Mouse (Mus musculus): ENCODE measurements at regions not wholly inside any gene's neighbourhood (a gene's known extent, or its start where the extent isn't known, plus 50 kb on each side); places are given as distances from the start of the nearest gene placed in this dataset.
A peak's percentile ranks its signal among the peaks of the same experiment; 100 is the strongest.

DNA sequence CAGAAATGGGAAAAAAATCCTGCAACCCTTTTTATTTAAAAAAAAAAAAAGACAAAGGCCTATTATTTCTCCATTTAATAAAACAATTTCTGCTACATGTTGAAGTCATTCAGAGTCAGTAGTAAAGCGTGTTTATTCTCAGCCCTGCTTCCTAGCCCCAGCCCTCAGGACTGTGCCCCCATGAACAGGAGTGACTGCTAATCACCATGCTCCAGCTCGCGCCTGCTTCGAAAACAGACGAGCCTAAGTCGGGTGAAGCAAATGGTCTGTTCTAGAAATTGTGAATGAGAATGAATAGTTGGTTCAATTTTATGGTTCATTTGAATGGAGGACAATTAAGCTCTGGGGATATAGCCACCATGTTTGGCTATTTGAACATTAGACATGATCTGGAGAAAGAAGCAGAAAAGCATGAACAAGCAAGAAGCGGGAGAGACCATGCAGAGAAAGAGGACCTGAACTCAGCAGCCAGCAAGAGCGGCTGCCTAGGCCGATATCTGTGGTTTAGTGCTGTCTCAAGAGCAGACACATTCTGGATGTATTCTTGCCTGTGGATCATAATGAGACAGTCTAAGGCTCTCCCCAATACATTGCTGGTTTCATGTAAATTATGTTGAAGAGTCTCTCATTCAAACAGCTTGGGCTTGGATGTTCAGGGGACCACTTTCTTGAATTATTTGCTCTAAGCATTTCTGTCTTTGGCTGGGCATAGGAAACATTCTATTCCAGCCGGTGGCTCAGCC, 146.1 kb upstream of the Kif2a start:
- H3K4me3 ChIP-seq (ENCODE audit: insufficient read depth, low read length) = peak overlapping the region; percentile 20; the same call in 1 of the 2 replicates
- peaks cover 3% of the 10 kb centered on the region; the same call in 1 of the 2 replicates for H3K4me1 ChIP-seq (ENCODE audit: control insufficient read depth, insufficient read depth, low read length)
- H3K27ac ChIP-seq (ENCODE audit: insufficient read depth, low read length) = no peak overlapping the region

DNA sequence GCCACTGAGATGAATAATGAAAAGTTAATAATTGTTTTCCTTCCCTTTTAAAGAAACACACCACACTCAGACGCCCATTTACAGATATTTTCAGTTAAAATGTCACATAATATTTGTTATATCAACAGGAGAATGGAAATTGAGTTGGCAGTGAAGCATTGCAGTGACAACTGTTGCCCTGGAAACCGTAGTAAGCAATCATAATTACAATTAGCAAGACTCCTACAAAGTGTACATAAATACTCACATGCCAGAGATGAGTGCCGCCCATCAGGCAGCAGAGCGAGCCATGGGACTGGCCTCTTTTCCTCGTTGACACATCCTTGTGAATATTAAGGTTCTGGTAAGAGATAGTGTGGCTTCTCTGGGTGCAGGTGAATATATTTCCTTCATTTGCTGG, 129.6 kb upstream of the Kif2a start:
- H3K27ac ChIP-seq (ENCODE audit: insufficient read depth, low read length) = no peak overlapping the region
- no peaks in the 10 kb centered on the region for H3K4me1 ChIP-seq (ENCODE audit: control insufficient read depth, insufficient read depth, low read length)
- no peak for TF ChIP-seq POLR2A (IDR thresholded peaks at IDR 0.05; ENCODE audit: extremely low read depth, insufficient read depth, low read length)
- no peak for TF ChIP-seq CTCF (IDR thresholded peaks at IDR 0.05; ENCODE audit: extremely low read depth, insufficient read depth, low read length)
- H3K4me3 ChIP-seq (ENCODE audit: insufficient read depth, low read length) = no peak overlapping the region

More for the DNA sequence above, 146.1 kb upstream of the Kif2a start:
- TF ChIP-seq POLR2A (IDR thresholded peaks at IDR 0.05; ENCODE audit: extremely low read depth, insufficient read depth, low read length) = no peak
- TF ChIP-seq CTCF (IDR thresholded peaks at IDR 0.05; ENCODE audit: extremely low read depth, insufficient read depth, low read length) = no peak

DNA sequence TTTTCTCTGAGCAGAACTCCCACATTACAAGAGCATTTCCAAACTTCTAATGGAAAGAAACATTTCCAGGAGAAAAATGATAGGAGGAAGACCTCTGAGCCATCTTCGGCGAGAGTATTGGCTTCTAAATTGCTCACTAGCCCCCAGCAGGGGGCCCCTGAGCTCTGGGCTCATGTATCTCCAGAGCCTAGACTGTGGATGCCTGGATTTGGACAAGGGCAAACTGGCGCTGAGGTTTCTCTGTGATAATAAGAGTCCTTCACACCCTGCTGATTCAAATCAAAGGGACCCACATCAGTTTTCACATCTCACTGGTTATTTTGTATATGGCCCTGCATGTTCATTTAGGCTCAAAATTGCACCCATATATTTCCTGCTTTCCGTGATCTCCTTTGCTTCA, 119.3 kb upstream of the Kif2a start:
- TF ChIP-seq CTCF (IDR thresholded peaks at IDR 0.05; ENCODE audit: extremely low read depth, insufficient read depth, low read length) = no peak
- no peak for TF ChIP-seq POLR2A (IDR thresholded peaks at IDR 0.05; ENCODE audit: extremely low read depth, insufficient read depth, low read length)
- no peak overlapping the region for H3K4me3 ChIP-seq (ENCODE audit: insufficient read depth, low read length)
- no peaks in the 10 kb centered on the region for H3K4me1 ChIP-seq (ENCODE audit: control insufficient read depth, insufficient read depth, low read length)
- no peak overlapping the region for H3K27ac ChIP-seq (ENCODE audit: insufficient read depth, low read length)

GRCm38 (mm10) chr13:107134125-107134524, 112.2 kb upstream of the Kif2a start:
- no peak for TF ChIP-seq CTCF (IDR thresholded peaks at IDR 0.05; ENCODE audit: extremely low read depth, insufficient read depth, low read length)
- TF ChIP-seq POLR2A (IDR thresholded peaks at IDR 0.05; ENCODE audit: extremely low read depth, insufficient read depth, low read length) = no peak
- no peak overlapping the region for H3K4me3 ChIP-seq (ENCODE audit: insufficient read depth, low read length)
- H3K27ac ChIP-seq (ENCODE audit: insufficient read depth, low read length) = no peak overlapping the region
- H3K4me1 ChIP-seq (ENCODE audit: control insufficient read depth, insufficient read depth, low read length) = no peaks in the 10 kb centered on the region

DNA sequence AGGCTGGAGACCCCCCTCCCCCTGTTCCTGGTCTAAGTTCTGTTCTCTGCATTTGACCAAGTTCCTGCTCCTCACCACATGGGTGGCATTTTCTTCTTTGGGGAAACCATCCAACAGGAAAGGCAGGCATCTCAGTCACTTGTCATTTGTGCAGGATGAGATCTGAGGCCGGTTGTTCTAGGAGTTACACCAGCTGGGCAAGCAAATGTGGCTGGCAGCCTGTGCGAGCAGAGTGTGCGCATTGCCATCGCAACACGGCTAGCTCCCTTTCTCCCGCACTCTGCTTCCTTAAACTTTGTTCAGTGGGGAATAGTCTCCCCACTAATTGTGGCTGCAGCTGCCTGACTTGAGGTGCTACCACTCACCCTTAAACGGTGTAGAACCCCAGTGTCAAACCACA, 104.7 kb upstream of the Kif2a start:
- H3K4me3 ChIP-seq (ENCODE audit: insufficient read depth, low read length) = no peak overlapping the region
- no peaks in the 10 kb centered on the region for H3K4me1 ChIP-seq (ENCODE audit: control insufficient read depth, insufficient read depth, low read length)
- TF ChIP-seq CTCF (IDR thresholded peaks at IDR 0.05; ENCODE audit: extremely low read depth, insufficient read depth, low read length) (no peak), POLR2A (IDR thresholded peaks at IDR 0.05; ENCODE audit: extremely low read depth, insufficient read depth, low read length) (no peak)
- no peak overlapping the region for H3K27ac ChIP-seq (ENCODE audit: insufficient read depth, low read length)

DNA sequence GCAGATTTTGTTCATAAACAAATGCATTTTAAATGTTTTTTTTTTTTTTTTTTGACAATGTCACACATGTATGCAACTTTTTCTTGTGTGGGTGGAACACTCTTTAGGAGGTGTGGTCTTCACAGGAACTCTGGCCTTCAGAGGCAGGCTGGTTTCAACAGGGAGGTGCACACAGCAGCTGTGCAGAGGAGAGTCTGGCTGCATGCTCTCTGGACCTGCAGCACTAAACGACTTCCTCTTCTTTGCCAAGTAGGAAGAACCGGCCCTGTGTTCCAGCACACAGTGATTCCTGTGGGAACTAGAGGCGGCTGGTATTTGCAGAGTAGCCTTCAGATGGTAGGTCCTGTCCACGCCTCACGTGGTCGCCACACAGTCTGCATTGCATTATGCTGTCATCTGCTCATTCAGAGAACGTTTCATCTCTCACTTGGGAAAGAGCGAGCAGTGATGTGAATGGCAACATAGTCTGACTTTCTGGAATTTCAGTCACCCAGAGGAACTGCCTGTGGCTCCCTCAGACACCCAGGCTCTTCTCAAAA, 102.3 kb upstream of the Kif2a start:
- no peak overlapping the region for H3K4me3 ChIP-seq (ENCODE audit: insufficient read depth, low read length)
- H3K4me1 ChIP-seq (ENCODE audit: control insufficient read depth, insufficient read depth, low read length) = no peaks in the 10 kb centered on the region
- no peak overlapping the region for H3K27ac ChIP-seq (ENCODE audit: insufficient read depth, low read length)
- no peak for TF ChIP-seq POLR2A (IDR thresholded peaks at IDR 0.05; ENCODE audit: extremely low read depth, insufficient read depth, low read length)
- TF ChIP-seq CTCF (IDR thresholded peaks at IDR 0.05; ENCODE audit: extremely low read depth, insufficient read depth, low read length) = no peak

DNA sequence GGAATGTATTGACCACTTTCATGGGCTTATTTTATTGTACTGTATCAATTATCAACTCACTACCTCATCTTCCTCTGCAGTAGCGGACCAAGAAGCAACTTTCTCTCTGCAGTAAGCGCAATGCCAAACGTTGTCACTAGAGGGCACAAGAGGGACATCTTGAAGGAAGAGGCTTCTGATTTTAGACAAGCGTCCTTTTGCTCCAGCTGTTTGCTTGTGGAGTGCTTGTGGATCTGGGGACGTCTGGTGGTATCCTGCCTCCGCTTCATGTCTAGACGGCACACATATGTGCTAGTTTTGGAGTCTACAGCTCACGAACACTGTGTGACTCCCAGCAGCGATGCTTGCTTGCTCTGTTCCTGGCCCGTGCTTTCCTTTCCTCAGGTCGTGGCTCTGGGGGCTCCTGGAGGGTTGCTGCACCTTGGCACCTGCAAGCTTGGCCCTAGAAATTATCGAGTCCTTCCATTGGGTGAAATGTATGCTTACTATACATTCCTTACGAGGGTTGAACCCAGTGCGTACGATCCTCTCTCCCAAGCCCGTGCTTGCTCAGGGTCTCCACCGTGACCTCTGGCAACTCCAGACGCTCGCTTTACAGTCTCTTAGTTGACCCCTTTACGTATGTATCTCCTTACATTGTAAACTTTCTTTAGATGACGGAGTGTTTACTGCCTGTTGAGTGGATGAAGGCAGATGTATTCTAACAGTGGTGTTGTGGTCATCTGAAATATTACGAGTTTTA, 92.2 kb upstream of the Kif2a start:
- peak overlapping the region; percentile 2; the same call in 1 of the 2 replicates for H3K4me3 ChIP-seq (ENCODE audit: insufficient read depth, low read length)
- H3K27ac ChIP-seq (ENCODE audit: insufficient read depth, low read length) = no peak overlapping the region
- TF ChIP-seq CTCF (IDR thresholded peaks at IDR 0.05; ENCODE audit: extremely low read depth, insufficient read depth, low read length) = peak; percentile 97
- no peak for TF ChIP-seq POLR2A (IDR thresholded peaks at IDR 0.05; ENCODE audit: extremely low read depth, insufficient read depth, low read length)

GRCm38 (mm10) chr13:107108045-107108444, 86.1 kb upstream of the Kif2a start:
- TF ChIP-seq CTCF (IDR thresholded peaks at IDR 0.05; ENCODE audit: extremely low read depth, insufficient read depth, low read length) = no peak
- no peak for TF ChIP-seq POLR2A (IDR thresholded peaks at IDR 0.05; ENCODE audit: extremely low read depth, insufficient read depth, low read length)
- no peaks in the 10 kb centered on the region for H3K4me1 ChIP-seq (ENCODE audit: control insufficient read depth, insufficient read depth, low read length)
- H3K27ac ChIP-seq (ENCODE audit: insufficient read depth, low read length) = no peak overlapping the region
- H3K4me3 ChIP-seq (ENCODE audit: insufficient read depth, low read length) = no peak overlapping the region

More for the DNA sequence above, 92.2 kb upstream of the Kif2a start:
- H3K4me1 ChIP-seq (ENCODE audit: control insufficient read depth, insufficient read depth, low read length) = no peaks in the 10 kb centered on the region

DNA sequence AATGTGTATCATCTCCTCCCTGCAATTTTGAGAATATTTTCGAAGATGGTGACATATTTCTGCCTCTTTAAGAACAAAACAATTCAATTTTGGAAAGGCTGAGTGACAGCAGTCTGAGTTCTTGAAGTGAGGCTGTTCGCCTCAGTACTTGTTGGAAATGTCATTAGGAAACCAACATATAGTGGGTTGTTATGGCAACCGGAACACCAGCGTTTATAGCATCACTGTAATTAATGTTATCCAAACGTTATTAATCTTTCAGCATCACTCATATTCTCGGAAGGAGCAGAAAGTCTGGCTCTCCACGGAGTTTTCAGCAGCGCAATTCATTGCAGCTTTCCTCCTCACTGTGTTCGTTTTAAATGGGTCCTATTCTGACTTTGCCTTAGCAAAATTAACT, 85.6 kb upstream of the Kif2a start:
- H3K4me1 ChIP-seq (ENCODE audit: control insufficient read depth, insufficient read depth, low read length) = no peaks in the 10 kb centered on the region
- H3K4me3 ChIP-seq (ENCODE audit: insufficient read depth, low read length) = no peak overlapping the region
- H3K27ac ChIP-seq (ENCODE audit: insufficient read depth, low read length) = no peak overlapping the region
- TF ChIP-seq POLR2A (IDR thresholded peaks at IDR 0.05; ENCODE audit: extremely low read depth, insufficient read depth, low read length) (no peak), CTCF (IDR thresholded peaks at IDR 0.05; ENCODE audit: extremely low read depth, insufficient read depth, low read length) (no peak)

Data from cortical plate, adult 2 months (tissue).